In genomic region chr5:4341956-4342355, GRCm38 (mm10) we compare ENCODE assay signal across 23 mouse cellular contexts.
DNase-seq lines count a peak whose midpoint lies in the region; ATAC-seq and TF ChIP-seq lines count a peak whose summit lies in the region.
"Had no signal": no experiment of that assay in that cellular context is flagged by ENCODE, and none has a peak within 500 bp of the region (broad histone marks: within the 10 kb centered on the region; RNA-seq: fewer than 3 reads in every experiment).

No protein-coding gene starts in this region.

- peak; percentile 4 for DNase-seq in cerebellum, adult 8-10 months
- no peak for DNase-seq in cerebellum, adult 11 months
- no peak for DNase-seq in hindbrain, embryonic 14.5 days (ENCODE audit: low spot score)
- peak; percentile 13 for DNase-seq in lung, postnatal 10 days
- no peak for DNase-seq in lung, adult 2 months
- DNase-seq in cerebellum, postnatal 25 days = peak; percentile 21 to 49
- no peak for DNase-seq in layer of hippocampus, adult 2 months (ENCODE audit: low spot score in 2 of 2)
- DNase-seq: adrenal gland, postnatal 10 days; forebrain, postnatal 0 days; kidney, adult 9 months; kidney, postnatal 10 days; lung, postnatal 14 days; thymus, postnatal 4 days had no signal

- H3K27ac ChIP-seq in hindbrain, embryonic 14.5 days = no peak overlapping the region
- no peak overlapping the region for H3K27ac ChIP-seq in hindbrain, embryonic 16.5 days (ENCODE audit: low read depth, low read length)
- no peak overlapping the region for H3K27ac ChIP-seq in layer of hippocampus, adult 2 months
- H3K27ac ChIP-seq: embryonic facial prominence, embryonic 10.5 days; embryonic facial prominence, embryonic 15.5 days; forebrain, embryonic 12.5 days; left cerebral cortex, adult 2 months; limb, embryonic 13.5 days; midbrain, embryonic 13.5 days had no signal

- ATAC-seq in hindbrain, embryonic 14.5 days (ENCODE audit: low FRiP score) = peak; percentile 37; the same call in 1 of the 2 replicates
- no peak for ATAC-seq in hindbrain, embryonic 16.5 days
- ATAC-seq: forebrain, postnatal 0 days; intestine, postnatal 0 days; midbrain, embryonic 13.5 days; Patski had no signal

- no peak overlapping the region for H3K9ac ChIP-seq in hindbrain, embryonic 14.5 days
- H3K9ac ChIP-seq in hindbrain, embryonic 16.5 days (ENCODE audit: low read depth, low read length) = no peak overlapping the region
- H3K9ac ChIP-seq: embryonic facial prominence, embryonic 15.5 days; forebrain, embryonic 12.5 days; forebrain, postnatal 0 days; limb, embryonic 13.5 days; midbrain, embryonic 13.5 days had no signal

- H3K4me2 ChIP-seq in hindbrain, embryonic 14.5 days (replicated peaks) = no peak overlapping the region
- H3K4me2 ChIP-seq in hindbrain, embryonic 16.5 days (ENCODE audit: low read length) = no peak overlapping the region
- H3K4me2 ChIP-seq: embryonic facial prominence, embryonic 15.5 days; forebrain, embryonic 12.5 days; limb, embryonic 13.5 days; liver, embryonic 11.5 days; midbrain, embryonic 13.5 days had no signal

- H3K36me3 ChIP-seq in hindbrain, embryonic 14.5 days (replicated peaks; ENCODE audit: control insufficient read depth, insufficient read depth) = no peaks in the 10 kb centered on the region
- H3K36me3 ChIP-seq in hindbrain, embryonic 16.5 days (ENCODE audit: control insufficient read depth, insufficient read depth, low read length) = no peaks in the 10 kb centered on the region
- H3K36me3 ChIP-seq: embryonic facial prominence, embryonic 10.5 days; embryonic facial prominence, embryonic 15.5 days; forebrain, embryonic 12.5 days; limb, embryonic 13.5 days; midbrain, embryonic 13.5 days had no signal

- no peak overlapping the region for H3K4me3 ChIP-seq in hindbrain, embryonic 14.5 days (replicated peaks; ENCODE audit: low read length)
- no peak overlapping the region for H3K4me3 ChIP-seq in hindbrain, embryonic 16.5 days (ENCODE audit: low read length)
- H3K4me3 ChIP-seq in lung, adult 2 months (replicated peaks; ENCODE audit: extremely low read depth, low read depth, low read length) = no peak overlapping the region
- H3K4me3 ChIP-seq in layer of hippocampus, adult 2 months = no peak overlapping the region
- H3K4me3 ChIP-seq: embryonic facial prominence, embryonic 10.5 days; embryonic facial prominence, embryonic 15.5 days; forebrain, embryonic 12.5 days; left cerebral cortex, adult 2 months; limb, embryonic 13.5 days; midbrain, embryonic 13.5 days had no signal

- TF ChIP-seq CTCF in lung, adult 2 months (IDR thresholded peaks at IDR 0.05; ENCODE audit: insufficient read depth, low read length) = no peak
- no peak for TF ChIP-seq CTCF in layer of hippocampus, adult 2 months (conservative IDR thresholded peaks at IDR 0.05)

- 28% methylated on average over 6 of the region's 6 CpGs for WGBS in hindbrain, embryonic 14.5 days
- 28% methylated on average over 6 of the region's 6 CpGs for WGBS in hindbrain, embryonic 16.5 days
- 30% methylated on average over 6 of the region's 6 CpGs for WGBS in lung, adult 2 months

- TF ChIP-seq POLR2A in lung, adult 2 months (IDR thresholded peaks at IDR 0.05; ENCODE audit: borderline replicate concordance, extremely low read depth, low read depth, low read length) = no peak

- H3K4me1 ChIP-seq in hindbrain, embryonic 14.5 days (replicated peaks; ENCODE audit: control insufficient read depth, insufficient read depth, low read length) = no peaks in the 10 kb centered on the region
- H3K4me1 ChIP-seq in hindbrain, embryonic 16.5 days (ENCODE audit: control insufficient read depth, insufficient read depth, low read depth, low read length) = no peaks in the 10 kb centered on the region
- no peaks in the 10 kb centered on the region for H3K4me1 ChIP-seq in lung, adult 2 months (ENCODE audit: control insufficient read depth, insufficient read depth, low read length)
- H3K4me1 ChIP-seq: embryonic facial prominence, embryonic 15.5 days; limb, embryonic 13.5 days had no signal

- no peaks in the 10 kb centered on the region for H3K9me3 ChIP-seq in hindbrain, embryonic 14.5 days (ENCODE audit: control insufficient read depth, low read length)
- no peaks in the 10 kb centered on the region for H3K9me3 ChIP-seq in hindbrain, embryonic 16.5 days (ENCODE audit: control insufficient read depth, low read length)
- H3K9me3 ChIP-seq: embryonic facial prominence, embryonic 10.5 days; embryonic facial prominence, embryonic 15.5 days; forebrain, embryonic 12.5 days; limb, embryonic 13.5 days; midbrain, embryonic 13.5 days had no signal

- no peaks in the 10 kb centered on the region for H3K27me3 ChIP-seq in hindbrain, embryonic 14.5 days (ENCODE audit: control insufficient read depth, insufficient read depth, low read length)
- H3K27me3 ChIP-seq in hindbrain, embryonic 16.5 days (replicated peaks; ENCODE audit: control insufficient read depth, insufficient read depth, low read length) = no peaks in the 10 kb centered on the region
- H3K27me3 ChIP-seq: embryonic facial prominence, embryonic 15.5 days; forebrain, embryonic 12.5 days; limb, embryonic 13.5 days; midbrain, embryonic 13.5 days had no signal

Comparison
In these comparisons a context has a peak if more than half of its experiments do, and no peak if none do; other contexts are left out.
1. DNase-seq: peak in cerebellum, adult 8-10 months (single experiment), lung, postnatal 10 days (single experiment) and cerebellum, postnatal 25 days (2 of 2); none in cerebellum, adult 11 months (single experiment), hindbrain, embryonic 14.5 days (single experiment), lung, adult 2 months (single experiment) and layer of hippocampus, adult 2 months (0 of 2).